Mouse (Mus musculus): Measurements from ENCODE around the gene Prss8.

GRCm38 (mm10) chr7:127934075-127934474, 4.2 kb upstream of the Prss8 start:
- TF ChIP-seq TAL1 (conservative IDR thresholded peaks at IDR 0.05; ENCODE audit: low read depth, low read length): no peak
- no peak for TF ChIP-seq CTCF (IDR thresholded peaks at IDR 0.05; ENCODE audit: low read depth, low read length)
- no peak for TF ChIP-seq POLR2AphosphoS5 (IDR thresholded peaks at IDR 0.05; ENCODE audit: insufficient replicate concordance, low read depth, low read length)
- TF ChIP-seq GATA1 (IDR thresholded peaks at IDR 0.05; ENCODE audit: borderline replicate concordance, low read length): no peak
- TF ChIP-seq GATA2 (IDR thresholded peaks at IDR 0.05; ENCODE audit: borderline replicate concordance, low read depth, low read length): no peak

Data from G1E (cell line).